Mouse (Mus musculus): ENCODE data around the gene Rufy1. TPM values are rescaled to one million over a fixed set of nuclear protein-coding genes. Genes with fewer than 3 reads are reported as not detected.
"Not testable (repeated sequence)": the region's sequence is repeated elsewhere in the genome, so short reads cannot be mapped to it uniquely, and the experiment has no call there.

The Rufy1 gene
- 10 to 100 TPM; 27.8 to 28.7 TPM for total RNA-seq (2021)

GRCm38 (mm10) chr11:50430277-50431133, at the start of gene Rufy1:
Gene Rufy1 (minus strand): TSS chr11:50431125.
- intact Hi-C loops (cut with DNase I), result no loop called here
- peak; percentile 87 for DNase-seq (ENCODE audit: low spot score in 2 of 2)

GRCm38 (mm10) chr11:50478072-50478471, 47.1 kb upstream of the Rufy1 start:
- no peak for DNase-seq (ENCODE audit: low spot score in 2 of 2)
- intact Hi-C loops (cut with DNase I), result no loop called here

GRCm38 (mm10) chr11:50477486-50478070, 46.7 kb upstream of the Rufy1 start:
- no peak for DNase-seq (ENCODE audit: low spot score in 2 of 2)
- intact Hi-C loops (cut with DNase I), result no loop called here

- DNase-seq (ENCODE audit: low spot score in 2 of 2), result no peak
- intact Hi-C loops (cut with DNase I), result no loop called here
Measured at GRCm38 (mm10) chr11:50476971-50477370, 46.0 kb upstream of the Rufy1 start.

GRCm38 (mm10) chr11:50473933-50474332, 43.0 kb upstream of the Rufy1 start:
- intact Hi-C loops (cut with DNase I), result no loop called here

GRCm38 (mm10) chr11:50472161-50472939, 41.4 kb upstream of the Rufy1 start:
- intact Hi-C loops (cut with DNase I), result no loop called here
- DNase-seq (ENCODE audit: low spot score in 2 of 2), result no peak

More at GRCm38 (mm10) chr11:50473933-50474332, 43.0 kb upstream of the Rufy1 start:
- no peak for DNase-seq (ENCODE audit: low spot score in 2 of 2)

- intact Hi-C loops (cut with DNase I), result no loop called here
- DNase-seq (ENCODE audit: low spot score in 2 of 2), result no peak
Measured at GRCm38 (mm10) chr11:50461481-50461880, 30.6 kb upstream of the Rufy1 start.

- intact Hi-C loops (cut with DNase I), result loop anchor here (5.0 kb wide), 1 partner anchor 143 kb away; the partner anchor contains the start of gene Adamts2
- no peak for DNase-seq (ENCODE audit: low spot score in 2 of 2)
Measured at GRCm38 (mm10) chr11:50459250-50459649, 28.3 kb upstream of the Rufy1 start.

- DNase-seq (ENCODE audit: low spot score in 2 of 2), result peak; percentile 30
- intact Hi-C loops (cut with DNase I), result loop anchor here (5.0 kb wide), 1 partner anchor 145 kb away; the partner anchor contains the start of gene Adamts2
Measured at GRCm38 (mm10) chr11:50457111-50457911, 26.4 kb upstream of the Rufy1 start.

GRCm38 (mm10) chr11:50456455-50456854, 25.5 kb upstream of the Rufy1 start:
- intact Hi-C loops (cut with DNase I), result loop anchor here (5.0 kb wide), 1 partner anchor 146 kb away; the partner anchor contains the start of gene Adamts2
- DNase-seq (ENCODE audit: low spot score in 2 of 2), result no peak

- intact Hi-C loops (cut with DNase I), result loop anchor here (5.0 kb wide), 1 partner anchor 147 kb away; the partner anchor contains the start of gene Adamts2
- no peak for DNase-seq (ENCODE audit: low spot score in 2 of 2)
Measured at GRCm38 (mm10) chr11:50454934-50455333, 24.0 kb upstream of the Rufy1 start.

- no peak for DNase-seq (ENCODE audit: low spot score in 2 of 2)
- intact Hi-C loops (cut with DNase I), result no loop called here
Measured at GRCm38 (mm10) chr11:50450236-50450635, 19.3 kb upstream of the Rufy1 start.

GRCm38 (mm10) chr11:50448163-50448562, 17.2 kb upstream of the Rufy1 start:
- intact Hi-C loops (cut with DNase I); DNase-seq (ENCODE audit: low spot score in 2 of 2): not testable (repeated sequence)

GRCm38 (mm10) chr11:50443259-50444065, 12.5 kb upstream of the Rufy1 start:
- DNase-seq (ENCODE audit: low spot score in 2 of 2), result no peak

GRCm38 (mm10) chr11:50441637-50442036, 10.7 kb upstream of the Rufy1 start:
- DNase-seq (ENCODE audit: low spot score in 2 of 2), result peak; percentile 70 to 71
- intact Hi-C loops (cut with DNase I), result loop anchor here (2.0 to 5.0 kb wide), 2 partner anchors 161 to 327 kb away; partner anchors contain the start of gene Adamts2

More at GRCm38 (mm10) chr11:50443259-50444065, 12.5 kb upstream of the Rufy1 start:
- intact Hi-C loops (cut with DNase I), result loop anchor here (2.0 to 5.0 kb wide), 2 partner anchors 159 to 325 kb away; partner anchors contain the start of gene Adamts2

- DNase-seq (ENCODE audit: low spot score in 2 of 2), result no peak
- intact Hi-C loops (cut with DNase I), result loop anchor here (5.0 kb wide), 1 partner anchor 162 kb away; the partner anchor contains the start of gene Adamts2
Measured at GRCm38 (mm10) chr11:50440691-50441090, 9.8 kb upstream of the Rufy1 start.

- intact Hi-C loops (cut with DNase I), result loop anchor here (5.0 kb wide), 1 partner anchor 162 kb away; the partner anchor contains the start of gene Adamts2
- DNase-seq (ENCODE audit: low spot score in 2 of 2), result no peak
Measured at GRCm38 (mm10) chr11:50439857-50440256, 8.9 kb upstream of the Rufy1 start.

GRCm38 (mm10) chr11:50432896-50433295, 2.0 kb upstream of the Rufy1 start:
- no peak for DNase-seq (ENCODE audit: low spot score in 2 of 2)
- intact Hi-C loops (cut with DNase I), result no loop called here

All from left cerebral cortex, postnatal 36 days (tissue).